Mouse (Mus musculus): ENCODE data around the gene Fam117a. TPM values are rescaled to one million over a fixed set of nuclear protein-coding genes. Genes with fewer than 3 reads are reported as not detected.

Gene Fam117a
- polyA plus RNA-seq, 1 experiment from 2014 or later = 4.1 TPM

GRCm38 (mm10) chr11:95366280-95366897, 29.6 kb downstream of the Fam117a start:
- 60% methylated on average over 6 of the region's 6 CpGs for WGBS
- Histone ChIP-seq H3K9me3 (replicated peaks) (no peaks in the 10 kb centered on the region), H3K4me3 (no peak overlapping the region), H3K27me3 (no peaks in the 10 kb centered on the region), H3K27ac (peak overlapping the region; percentile 70), H3K36me3 (no peaks in the 10 kb centered on the region), H3K4me2 (no peak overlapping the region), H3K4me1 (replicated peaks) (peaks cover 49% of the 10 kb centered on the region), H3K9ac (no peak overlapping the region)
- ATAC-seq (replicated peaks; ENCODE audit: insufficient number of reproducible peaks, insufficient read depth, low FRiP score, low read depth) = no peak

GRCm38 (mm10) chr11:95367011-95367735, 30.4 kb downstream of the Fam117a start:
- Histone ChIP-seq H3K36me3 (no peaks in the 10 kb centered on the region), H3K27me3 (no peaks in the 10 kb centered on the region), H3K9ac (no peak overlapping the region), H3K4me2 (no peak overlapping the region), H3K9me3 (replicated peaks) (no peaks in the 10 kb centered on the region), H3K4me1 (replicated peaks) (peaks cover 49% of the 10 kb centered on the region), H3K27ac (peak overlapping the region; percentile 70), H3K4me3 (no peak overlapping the region)
- WGBS = 79% methylated on average over 8 of the region's 8 CpGs
- ATAC-seq (replicated peaks; ENCODE audit: insufficient number of reproducible peaks, insufficient read depth, low FRiP score, low read depth) = no peak

- Histone ChIP-seq H3K9me3 (replicated peaks) (no peaks in the 10 kb centered on the region), H3K4me1 (replicated peaks) (peaks cover 49% of the 10 kb centered on the region), H3K27me3 (no peaks in the 10 kb centered on the region), H3K9ac (no peak overlapping the region), H3K4me3 (no peak overlapping the region), H3K27ac (no peak overlapping the region), H3K36me3 (peaks cover 2% of the 10 kb centered on the region; the same call in 1 of the 2 replicates), H3K4me2 (no peak overlapping the region)
- ATAC-seq (replicated peaks; ENCODE audit: insufficient number of reproducible peaks, insufficient read depth, low FRiP score, low read depth) = no peak
- WGBS = 90% methylated on average over 8 of the region's 8 CpGs
Observed at GRCm38 (mm10) chr11:95368231-95368823, 31.5 kb downstream of the Fam117a start.

GRCm38 (mm10) chr11:95368871-95369270, 32.1 kb downstream of the Fam117a start:
- 82% methylated on average over 4 of the region's 4 CpGs for WGBS
- Histone ChIP-seq H3K4me3 (no peak overlapping the region), H3K27me3 (no peaks in the 10 kb centered on the region), H3K36me3 (peaks cover 4% of the 10 kb centered on the region; the same call in 1 of the 2 replicates), H3K9ac (no peak overlapping the region), H3K4me1 (replicated peaks) (peaks cover 49% of the 10 kb centered on the region), H3K4me2 (no peak overlapping the region), H3K9me3 (replicated peaks) (no peaks in the 10 kb centered on the region), H3K27ac (no peak overlapping the region)
- no peak for ATAC-seq (replicated peaks; ENCODE audit: insufficient number of reproducible peaks, insufficient read depth, low FRiP score, low read depth)

GRCm38 (mm10) chr11:95369964-95370890, 33.4 kb downstream of the Fam117a start:
- H3K4me2 ChIP-seq = no peak overlapping the region
- peak overlapping the region; percentile 73 for H3K27ac ChIP-seq
- peaks cover 7% of the 10 kb centered on the region; the same call in 1 of the 2 replicates for H3K36me3 ChIP-seq
- 56% methylated on average over 15 of the region's 15 CpGs for WGBS
- H3K27me3 ChIP-seq = no peaks in the 10 kb centered on the region
- no peaks in the 10 kb centered on the region for H3K9me3 ChIP-seq (replicated peaks)
- H3K9ac ChIP-seq = no peak overlapping the region
- H3K4me1 ChIP-seq (replicated peaks) = peaks cover 39% of the 10 kb centered on the region
- H3K4me3 ChIP-seq = no peak overlapping the region
- ATAC-seq (replicated peaks; ENCODE audit: insufficient number of reproducible peaks, insufficient read depth, low FRiP score, low read depth) = peak; percentile 60

- Histone ChIP-seq H3K4me1 (replicated peaks) (peaks cover 30% of the 10 kb centered on the region), H3K9me3 (replicated peaks) (no peaks in the 10 kb centered on the region), H3K27me3 (no peaks in the 10 kb centered on the region), H3K4me2 (no peak overlapping the region), H3K9ac (no peak overlapping the region), H3K36me3 (peaks cover 8% of the 10 kb centered on the region; the same call in 1 of the 2 replicates), H3K4me3 (no peak overlapping the region), H3K27ac (no peak overlapping the region)
- 85% methylated on average over 7 of the region's 7 CpGs for WGBS
- ATAC-seq (replicated peaks; ENCODE audit: insufficient number of reproducible peaks, insufficient read depth, low FRiP score, low read depth) = no peak
Observed at GRCm38 (mm10) chr11:95371182-95371581, 34.4 kb downstream of the Fam117a start.

- Histone ChIP-seq H3K9ac (no peak overlapping the region; the same call in 1 of the 2 replicates), H3K36me3 (peaks cover 14% of the 10 kb centered on the region), H3K9me3 (replicated peaks) (no peaks in the 10 kb centered on the region), H3K4me1 (replicated peaks) (no peaks in the 10 kb centered on the region), H3K27me3 (no peaks in the 10 kb centered on the region), H3K4me2 (no peak overlapping the region), H3K27ac (no peak overlapping the region), H3K4me3 (no peak overlapping the region)
- no peak for ATAC-seq (replicated peaks; ENCODE audit: insufficient number of reproducible peaks, insufficient read depth, low FRiP score, low read depth)
- WGBS = 47% methylated on average over 9 of the region's 9 CpGs
Observed at GRCm38 (mm10) chr11:95378926-95379325, 42.1 kb downstream of the Fam117a start.

- Histone ChIP-seq H3K27me3 (no peaks in the 10 kb centered on the region), H3K9ac (no peak overlapping the region; the same call in 1 of the 2 replicates), H3K36me3 (peaks cover 14% of the 10 kb centered on the region), H3K4me1 (replicated peaks) (peaks cover 3% of the 10 kb centered on the region; the same call in 1 of the 2 replicates), H3K4me3 (no peak overlapping the region), H3K4me2 (no peak overlapping the region), H3K9me3 (replicated peaks) (no peaks in the 10 kb centered on the region), H3K27ac (no peak overlapping the region)
- 45% methylated on average over 5 of the region's 5 CpGs for WGBS
- ATAC-seq (replicated peaks; ENCODE audit: insufficient number of reproducible peaks, insufficient read depth, low FRiP score, low read depth) = no peak
Observed at GRCm38 (mm10) chr11:95379552-95379951, 42.7 kb downstream of the Fam117a start.

GRCm38 (mm10) chr11:95380711-95381110, 43.9 kb downstream of the Fam117a start:
- no peak for ATAC-seq (replicated peaks; ENCODE audit: insufficient number of reproducible peaks, insufficient read depth, low FRiP score, low read depth)
- WGBS = 84% methylated on average over 7 of the region's 7 CpGs
- Histone ChIP-seq H3K4me2 (no peak overlapping the region), H3K9me3 (replicated peaks) (no peaks in the 10 kb centered on the region), H3K4me3 (no peak overlapping the region), H3K4me1 (replicated peaks) (peaks cover 8% of the 10 kb centered on the region), H3K27me3 (no peaks in the 10 kb centered on the region), H3K27ac (no peak overlapping the region), H3K9ac (no peak overlapping the region), H3K36me3 (peaks cover 10% of the 10 kb centered on the region)

- H3K4me2 ChIP-seq = no peak overlapping the region
- H3K36me3 ChIP-seq = peaks cover 10% of the 10 kb centered on the region
- no peak for ATAC-seq (replicated peaks; ENCODE audit: insufficient number of reproducible peaks, insufficient read depth, low FRiP score, low read depth)
- H3K9ac ChIP-seq = no peak overlapping the region
- no peak overlapping the region for H3K4me3 ChIP-seq
- H3K27me3 ChIP-seq = no peaks in the 10 kb centered on the region
- H3K4me1 ChIP-seq (replicated peaks) = peaks cover 10% of the 10 kb centered on the region
- H3K9me3 ChIP-seq (replicated peaks) = no peaks in the 10 kb centered on the region
- no peak overlapping the region for H3K27ac ChIP-seq
- 89% methylated on average over 1 of the region's 1 CpGs for WGBS
Observed at GRCm38 (mm10) chr11:95381146-95381545, 44.3 kb downstream of the Fam117a start.
